Mouse (Mus musculus) testis, postnatal 10 days (tissue): ENCODE results near the gene Tubgcp2.
A peak's percentile ranks its signal among the peaks of the same experiment; 100 is the strongest.

Source experiments
- DNase-seq: peaks from one replicate; pipeline ENCODE4 v3.0.0; 2021; ENCODE audit warnings: low spot score

The Tubgcp2 gene

DNA sequence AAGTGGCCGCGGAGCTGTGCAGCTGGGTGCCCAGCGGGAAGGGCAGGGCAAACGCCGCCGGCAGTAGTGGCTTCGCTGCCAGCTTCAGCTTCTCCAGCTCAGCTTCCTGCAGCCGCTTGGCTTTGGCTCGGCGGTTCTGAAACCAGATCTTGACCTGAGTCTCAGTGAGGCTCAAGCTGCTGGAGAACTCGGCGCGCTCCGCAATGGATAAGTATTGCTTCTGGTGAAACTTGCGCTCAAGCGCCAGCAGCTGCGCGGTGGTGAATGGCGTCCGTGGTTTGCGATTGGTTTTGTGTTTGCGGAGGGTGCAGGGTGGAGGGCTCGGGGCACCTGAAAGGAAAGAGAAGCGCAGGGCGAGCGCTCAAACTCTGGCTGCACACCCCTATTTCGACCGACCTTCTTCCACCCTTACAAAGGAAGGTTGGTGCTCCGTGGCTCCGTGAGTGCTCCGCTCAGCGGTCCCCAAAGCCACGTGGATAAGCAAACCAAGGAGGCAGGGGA lies 11.4 kb upstream of the Tubgcp2 start:
- no peak for DNase-seq

DNA sequence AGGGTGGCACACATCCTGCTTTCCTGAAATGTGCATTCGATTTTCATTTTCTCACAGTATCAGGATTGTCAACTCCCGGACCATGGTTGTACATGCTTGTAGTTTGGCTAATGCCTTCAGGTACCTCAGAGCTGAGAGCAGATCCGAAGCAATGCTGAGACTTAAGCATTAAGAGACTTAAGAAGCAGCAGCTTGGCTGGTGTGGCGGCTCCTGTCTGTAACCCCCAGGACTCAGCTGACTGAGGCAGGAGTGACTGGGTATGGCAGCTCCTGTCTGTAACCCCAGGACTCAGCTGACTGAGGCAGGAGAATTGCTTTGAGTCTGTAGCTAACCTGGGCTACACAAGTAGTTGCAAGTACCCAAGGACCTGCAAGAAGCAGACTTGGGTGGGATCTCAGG lies 9.1 kb upstream of the Tubgcp2 start:
- no peak for DNase-seq

DNA sequence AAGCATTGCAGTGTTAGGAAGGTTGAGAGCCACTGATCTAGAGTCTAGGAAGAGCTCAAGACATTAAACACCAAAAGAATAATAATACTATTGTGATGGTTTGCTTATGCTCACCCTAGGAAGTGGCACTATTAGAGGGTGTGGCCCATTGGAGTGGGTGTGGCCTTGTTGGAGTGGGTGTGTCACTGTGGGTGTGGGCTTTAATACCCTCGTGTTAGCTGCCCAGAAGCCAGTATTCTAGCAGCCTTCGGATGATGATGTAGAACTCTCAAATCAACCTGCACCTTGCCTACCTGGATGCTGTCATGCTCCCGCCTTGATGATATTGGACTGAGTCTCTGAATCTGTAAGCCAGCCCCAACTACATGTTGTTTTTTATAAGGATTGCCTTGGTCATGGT lies 6.3 kb upstream of the Tubgcp2 start:
- no peak for DNase-seq

DNA sequence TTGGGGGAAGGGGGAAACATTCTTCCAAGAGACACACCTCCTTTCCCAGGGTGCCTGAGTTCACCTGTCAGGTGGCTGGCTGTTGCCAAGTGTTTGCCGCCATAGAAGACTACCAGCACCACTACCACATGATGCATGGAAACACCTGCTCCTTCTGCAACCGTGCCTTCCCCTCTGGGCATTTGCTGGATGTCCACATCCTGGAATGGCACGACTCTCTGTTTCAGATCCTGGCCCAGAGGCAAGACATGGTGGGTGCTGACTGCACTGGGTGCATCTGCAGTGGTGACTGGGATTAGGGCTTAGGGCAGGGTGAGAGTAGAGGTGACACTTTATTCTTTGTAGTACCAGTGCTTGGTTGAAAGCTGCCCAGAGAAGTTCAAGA lies 694 bp upstream of the Tubgcp2 start:
- DNase-seq = peak; percentile 38

DNA sequence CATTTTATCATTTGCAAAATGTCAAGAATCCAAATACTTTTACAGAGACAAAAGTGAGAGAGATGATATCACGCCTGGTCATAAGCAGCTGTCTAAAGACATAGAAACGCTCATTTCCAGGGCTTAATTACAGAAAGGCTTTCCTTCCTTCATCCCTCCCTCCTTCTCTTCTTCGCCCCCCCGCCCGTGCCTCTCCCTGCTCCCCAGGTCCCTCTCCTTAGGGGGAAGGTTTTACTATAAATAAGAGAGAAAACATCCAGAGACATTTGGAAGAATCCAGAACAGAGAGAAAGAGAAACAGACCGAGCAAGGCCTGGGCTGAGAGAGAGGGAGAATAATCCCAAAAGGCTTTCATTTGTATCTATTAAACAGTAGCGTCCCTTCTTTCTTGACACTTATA lies 1.0 kb downstream of the Tubgcp2 start:
- DNase-seq = peak; percentile 15

DNA sequence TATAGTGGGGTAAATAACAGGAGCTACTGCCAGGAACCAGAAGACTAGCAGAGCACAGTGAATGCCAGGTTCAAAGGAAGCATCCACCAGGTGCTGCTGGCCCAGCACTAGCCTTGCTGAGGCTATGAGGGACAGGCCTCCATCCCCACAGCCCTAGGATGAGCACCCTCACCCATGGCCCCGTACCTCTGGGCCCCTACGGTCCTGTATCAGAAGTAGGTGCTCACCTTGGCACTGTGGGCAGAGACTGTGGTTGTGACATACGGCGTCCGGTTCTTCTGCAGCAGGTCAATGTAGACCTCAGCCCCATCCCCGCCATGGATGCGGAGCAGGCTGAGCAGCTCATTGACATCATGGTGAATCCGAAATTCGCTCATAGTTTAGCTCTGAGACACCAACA lies 3.1 kb downstream of the Tubgcp2 start:
- no peak for DNase-seq

DNA sequence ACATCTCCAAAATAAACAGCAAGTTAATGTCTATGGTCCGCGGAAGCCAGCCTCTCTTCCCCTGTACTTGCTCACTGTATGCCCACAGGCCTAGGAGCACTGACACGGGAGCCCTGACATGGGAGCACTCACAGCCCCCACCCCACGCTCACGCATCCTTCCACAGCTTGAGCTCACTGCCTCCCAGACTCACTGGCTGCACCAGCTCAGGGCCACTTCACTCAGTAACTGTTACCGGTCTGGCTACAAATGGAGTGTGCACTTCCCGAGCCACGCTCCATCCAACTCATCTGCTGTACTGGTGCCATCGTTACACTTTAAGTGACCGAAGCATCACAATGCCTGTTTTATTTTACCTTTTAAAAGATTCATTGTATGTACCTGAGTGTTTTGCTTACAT lies 4.1 kb downstream of the Tubgcp2 start:
- no peak for DNase-seq

DNA sequence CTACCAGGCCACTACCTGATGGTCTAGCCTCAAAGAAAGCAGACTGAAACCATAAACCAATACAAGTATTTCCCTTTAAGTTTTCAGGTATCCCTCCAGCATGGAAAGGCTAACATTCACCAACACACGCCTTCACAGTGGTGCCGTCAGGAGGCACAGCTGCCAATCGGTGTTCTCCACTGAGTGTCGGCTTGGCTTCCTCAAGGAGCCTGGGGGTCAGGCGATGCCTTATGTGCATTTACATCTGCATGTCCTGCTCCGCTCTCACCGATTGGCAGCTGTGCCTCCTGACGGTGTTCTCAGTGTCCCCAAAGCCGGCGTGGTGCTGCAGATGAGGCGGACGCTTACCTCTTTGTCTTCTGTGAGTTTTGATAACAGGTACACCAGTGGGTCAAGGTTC lies 4.7 kb downstream of the Tubgcp2 start:
- DNase-seq = no peak

DNA sequence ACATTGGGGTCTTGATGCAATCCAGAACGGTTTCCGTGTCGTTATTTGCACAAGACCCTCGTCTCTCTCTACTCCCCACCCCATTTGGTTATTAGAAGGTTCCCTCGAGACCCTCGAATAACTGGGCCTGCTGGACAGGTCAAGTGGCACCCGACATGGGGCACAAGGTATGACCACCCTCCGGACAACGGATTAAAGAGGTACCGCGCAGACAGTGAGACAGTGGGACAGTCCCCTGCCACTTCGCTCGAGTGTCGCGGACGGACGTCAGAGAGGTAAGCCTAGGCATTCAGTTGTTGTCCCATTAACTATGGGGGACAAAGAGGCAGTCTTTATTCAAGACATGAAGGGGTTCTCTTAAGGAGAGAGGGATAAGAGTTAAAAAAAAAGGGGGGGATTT lies 25.1 kb downstream of the Tubgcp2 start:
- peak; percentile 30 for DNase-seq

DNA sequence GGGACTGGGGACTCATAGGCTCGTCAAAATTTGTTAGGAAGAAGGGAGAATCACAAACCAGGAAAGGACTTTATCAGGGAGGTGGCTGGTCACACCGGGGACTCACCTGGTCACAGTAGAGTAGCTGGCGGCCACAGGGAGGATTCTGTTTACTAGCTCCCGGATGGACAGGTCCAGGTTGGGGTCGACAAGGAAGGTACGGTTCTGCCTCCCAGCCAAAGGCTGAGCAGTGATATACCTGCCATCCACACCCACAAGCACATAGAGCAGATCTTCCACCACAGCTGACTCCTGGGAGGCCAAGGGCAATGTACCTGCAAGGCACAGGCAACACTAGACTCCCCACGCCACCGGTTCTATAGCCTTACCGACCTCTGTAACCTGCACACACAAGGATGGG lies 28.7 kb downstream of the Tubgcp2 start:
- peak; percentile 33 for DNase-seq

DNA sequence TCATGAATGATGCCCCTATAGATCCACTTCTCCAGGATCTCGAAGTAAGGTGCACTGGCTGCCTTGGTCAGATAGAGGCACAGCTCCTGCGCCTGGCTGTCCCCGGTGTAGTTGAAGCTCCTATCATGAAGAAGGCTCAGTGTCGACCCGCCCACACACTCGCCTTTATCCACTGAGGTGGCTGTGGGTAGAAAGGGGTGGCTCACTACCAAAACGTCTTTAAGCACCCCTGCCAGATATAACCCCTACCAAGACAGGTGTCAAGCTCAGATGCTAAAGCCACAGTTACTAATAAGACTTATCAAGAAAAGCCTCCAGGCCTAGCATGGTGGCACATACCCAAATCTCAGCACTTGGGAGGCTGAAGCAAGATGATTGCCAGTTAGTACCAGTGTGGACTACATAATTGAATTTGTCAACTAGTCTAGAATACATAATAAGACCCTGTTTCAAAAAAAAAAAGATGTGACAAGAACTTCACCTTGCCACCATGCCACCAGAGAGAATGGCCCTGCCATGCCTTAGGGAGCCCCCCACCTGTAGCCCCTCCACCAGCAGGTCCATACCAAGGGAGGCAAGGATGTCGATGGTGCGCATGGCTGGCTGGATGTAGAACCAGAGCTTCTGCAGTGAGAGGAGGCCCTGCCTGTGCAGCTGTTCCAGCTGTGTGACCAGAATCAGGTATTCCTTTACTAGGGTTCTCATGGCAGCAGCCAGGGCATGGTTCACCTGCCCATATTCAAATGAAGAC lies 29.4 kb downstream of the Tubgcp2 start:
- DNase-seq = peak; percentile 34

DNA sequence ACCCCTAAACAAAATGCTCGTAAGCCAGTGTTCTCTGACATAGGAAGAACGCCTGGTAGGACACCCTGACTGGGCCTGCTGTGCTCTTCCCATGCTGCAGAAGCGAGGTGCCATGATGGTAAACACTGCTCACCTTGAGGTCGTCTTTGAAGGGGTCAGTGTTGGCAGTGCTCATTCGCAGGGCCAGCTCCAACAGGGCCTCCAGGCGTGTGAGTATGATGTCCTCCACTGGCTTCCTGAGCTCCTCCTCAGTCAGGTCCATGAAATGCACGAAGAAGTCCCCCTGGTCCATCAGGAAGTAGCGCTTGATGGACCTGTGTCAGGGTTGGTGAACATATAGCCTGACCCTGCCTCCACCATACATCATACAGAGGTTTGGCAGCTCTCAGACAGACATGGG lies 31.8 kb downstream of the Tubgcp2 start:
- DNase-seq = peak; percentile 30

DNA sequence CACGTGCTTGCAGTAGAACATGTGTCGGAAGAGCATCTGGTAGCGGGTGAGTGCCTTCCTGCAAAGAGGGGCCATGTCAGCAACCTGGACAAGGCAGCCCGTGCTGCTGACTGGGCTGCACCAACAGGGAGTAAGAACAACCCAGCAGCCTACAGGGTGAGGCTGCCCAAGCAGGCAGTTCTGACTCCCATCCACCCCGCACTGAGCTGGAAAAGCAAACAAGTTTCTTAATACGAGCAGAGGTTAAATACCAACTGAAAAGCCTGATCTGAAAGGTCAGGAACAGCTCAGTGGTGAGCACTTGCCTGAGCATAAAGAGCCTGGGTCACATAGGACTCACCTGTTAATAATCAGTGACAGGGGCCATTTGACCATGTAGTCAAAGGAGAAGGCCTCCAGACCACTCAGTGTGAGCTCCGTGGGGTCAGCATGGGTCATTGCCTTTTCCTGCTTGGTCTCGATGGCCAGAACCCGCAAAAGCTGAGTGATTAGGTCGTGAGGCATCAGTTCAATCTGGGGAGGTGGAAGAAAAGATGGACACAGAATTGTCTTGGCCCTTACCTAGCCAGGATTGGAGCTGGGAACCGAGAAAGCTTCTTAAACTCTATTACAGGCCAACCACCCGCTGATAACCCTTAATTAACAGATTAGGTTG lies 35.3 kb downstream of the Tubgcp2 start:
- DNase-seq = peak; percentile 35

DNA sequence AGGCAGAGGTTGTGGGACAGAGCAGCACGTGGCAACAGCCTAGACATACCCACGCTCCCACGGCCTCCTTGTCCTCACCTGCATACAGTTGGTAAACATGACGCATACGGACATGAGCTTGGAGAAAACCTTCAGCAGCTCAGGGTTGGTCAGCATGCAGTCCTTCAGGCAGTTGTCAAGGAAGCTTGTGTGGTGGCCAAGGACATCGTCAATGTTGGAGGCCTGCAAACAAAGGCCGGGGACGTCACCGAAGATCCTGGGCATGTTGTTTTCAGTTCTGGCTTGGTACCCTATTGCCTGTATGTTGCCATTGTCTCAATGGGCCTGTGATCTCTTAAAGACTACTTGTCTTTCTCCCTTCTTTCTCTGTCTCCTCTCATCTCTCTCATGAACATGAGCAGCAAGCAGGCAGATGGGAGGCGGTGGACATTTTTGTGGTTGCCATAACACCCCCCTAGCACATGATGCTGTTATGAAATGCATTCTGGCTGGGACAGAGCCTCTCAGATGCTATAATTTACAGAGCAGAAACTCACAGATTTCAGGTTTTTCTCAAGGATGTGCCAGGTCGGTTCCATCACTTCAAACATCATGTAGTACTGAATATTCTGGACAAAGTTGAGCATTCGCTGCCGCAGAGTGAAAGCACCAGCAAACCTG lies 37.6 kb downstream of the Tubgcp2 start:
- peak; percentile 32 for DNase-seq

DNA sequence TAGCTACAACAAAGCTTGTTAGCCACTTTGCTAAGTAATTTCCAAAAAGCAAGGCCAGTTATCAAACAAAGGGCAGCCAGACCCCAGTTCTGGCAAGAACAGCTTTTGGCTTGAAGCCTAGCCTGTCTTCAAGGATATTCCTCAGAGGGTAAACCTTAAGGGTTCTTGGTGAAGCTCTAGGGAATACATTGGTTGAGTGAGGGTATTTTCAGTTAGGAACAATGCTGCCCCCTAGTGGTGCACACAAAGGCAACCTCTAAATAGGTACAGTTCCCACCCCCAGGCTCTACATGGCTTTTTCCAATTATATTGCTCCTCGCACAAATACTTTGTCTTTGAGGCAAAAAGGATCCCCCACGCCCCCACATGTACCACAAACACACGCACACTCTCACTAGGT lies 41.8 kb downstream of the Tubgcp2 start:
- DNase-seq = peak; percentile 82

DNA sequence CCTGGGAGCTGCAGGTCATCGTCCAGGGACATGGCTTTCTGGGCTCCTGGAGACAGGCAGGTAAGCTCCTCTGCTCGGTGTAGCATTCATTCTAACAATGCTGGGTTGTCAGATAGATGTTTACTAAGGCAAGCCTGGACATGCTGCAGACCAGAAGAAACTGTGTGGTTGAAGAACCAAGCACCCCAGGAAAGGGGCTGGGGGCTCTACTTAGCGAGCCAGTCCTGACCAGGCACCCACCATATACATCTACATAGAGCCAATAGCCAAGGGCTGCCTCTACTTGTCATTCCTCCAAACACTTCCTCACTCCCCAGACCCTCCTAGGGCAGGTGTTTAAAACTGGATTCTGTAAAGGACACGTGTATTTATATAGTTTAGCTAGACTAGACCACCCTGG lies 42.3 kb downstream of the Tubgcp2 start:
- no peak for DNase-seq

DNA sequence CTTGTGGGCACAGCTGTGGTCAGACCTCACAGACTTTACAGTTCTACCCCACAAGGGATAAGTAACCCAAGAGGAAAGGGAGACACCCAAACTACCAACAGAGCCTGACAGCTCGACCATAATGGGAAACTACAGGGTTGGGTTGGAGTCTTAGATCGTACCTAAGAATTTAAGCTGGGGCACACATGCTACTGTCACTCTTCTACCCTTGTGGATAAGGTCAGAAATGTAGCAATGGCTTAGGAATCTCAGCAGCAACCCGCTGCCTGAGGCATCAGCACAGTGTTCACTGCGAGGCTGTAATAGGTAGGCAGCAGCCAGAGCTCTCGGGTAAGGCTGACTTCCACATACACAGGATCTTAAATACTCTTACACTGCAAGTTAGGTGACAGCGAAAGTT lies 42.9 kb downstream of the Tubgcp2 start:
- DNase-seq = no peak

DNA sequence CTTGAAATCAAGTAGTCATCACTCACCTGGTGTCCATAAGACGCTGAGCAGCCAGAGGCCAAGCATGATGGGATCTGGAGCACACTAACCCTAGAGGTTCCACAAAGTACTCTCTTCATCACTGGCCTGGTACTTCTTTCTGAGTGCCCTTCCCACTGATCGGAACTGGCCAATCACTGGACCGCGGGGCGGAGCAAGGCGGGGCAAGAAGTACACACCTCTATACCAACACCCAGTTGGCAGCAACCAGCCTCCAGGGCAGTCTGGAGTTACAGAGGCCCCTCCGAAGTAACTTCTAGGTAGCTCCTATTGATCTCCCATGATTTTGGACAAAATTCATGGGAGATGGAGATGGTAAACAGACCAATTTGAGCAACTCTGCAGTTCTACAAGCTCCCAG lies 44.1 kb downstream of the Tubgcp2 start, which contains the start of gene Adam8:
Gene Adam8, minus strand, starts transcription at position 157 of the 400 bp plus-strand sequence.
- DNase-seq = no peak

DNA sequence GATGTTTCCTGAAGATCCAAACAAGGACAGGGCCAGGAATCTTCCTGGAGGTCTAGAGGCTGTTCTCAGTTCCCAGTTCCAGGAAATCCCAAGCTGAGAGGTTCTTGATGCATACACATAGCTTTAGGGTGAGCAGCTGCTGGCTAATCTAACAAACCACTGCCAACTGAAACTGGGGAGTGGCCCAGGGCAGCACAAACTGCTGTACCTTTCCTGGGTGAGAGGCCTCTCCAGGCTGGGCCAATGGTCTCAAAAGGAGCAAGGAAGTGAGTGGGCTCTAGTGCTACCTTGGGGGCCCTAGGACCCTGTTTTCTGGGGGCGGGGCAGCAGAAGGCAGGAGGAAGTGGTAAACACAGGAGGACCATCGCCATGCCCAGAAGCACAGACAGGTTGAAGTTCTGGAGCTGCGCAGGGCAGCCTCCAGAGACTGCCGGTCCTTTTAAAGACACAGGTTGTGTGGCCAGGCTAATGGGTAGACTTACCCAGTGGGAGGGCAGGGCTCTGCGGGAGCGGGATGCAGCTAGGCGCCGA lies 45.5 kb downstream of the Tubgcp2 start:
- DNase-seq = no peak

DNA sequence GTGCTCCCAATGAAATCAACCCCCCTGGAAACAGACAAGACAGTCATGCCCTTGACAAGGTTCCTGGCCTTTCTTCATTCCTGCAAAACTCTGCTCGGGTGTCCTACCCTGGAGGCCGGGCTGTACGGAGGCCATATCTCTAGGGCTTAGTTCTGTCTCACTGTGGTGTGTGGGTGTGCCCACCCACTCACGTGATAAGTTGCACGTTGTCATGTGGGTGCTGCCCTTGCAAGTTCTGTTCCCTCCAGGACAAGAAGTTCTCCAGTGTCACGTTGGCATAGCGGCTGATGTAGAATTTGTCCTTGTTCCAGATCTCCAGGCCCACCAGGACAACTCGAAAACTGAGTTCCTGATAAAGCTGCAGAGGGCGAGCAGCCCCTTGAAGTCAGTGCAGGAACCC lies 48.2 kb downstream of the Tubgcp2 start:
- no peak for DNase-seq

DNA sequence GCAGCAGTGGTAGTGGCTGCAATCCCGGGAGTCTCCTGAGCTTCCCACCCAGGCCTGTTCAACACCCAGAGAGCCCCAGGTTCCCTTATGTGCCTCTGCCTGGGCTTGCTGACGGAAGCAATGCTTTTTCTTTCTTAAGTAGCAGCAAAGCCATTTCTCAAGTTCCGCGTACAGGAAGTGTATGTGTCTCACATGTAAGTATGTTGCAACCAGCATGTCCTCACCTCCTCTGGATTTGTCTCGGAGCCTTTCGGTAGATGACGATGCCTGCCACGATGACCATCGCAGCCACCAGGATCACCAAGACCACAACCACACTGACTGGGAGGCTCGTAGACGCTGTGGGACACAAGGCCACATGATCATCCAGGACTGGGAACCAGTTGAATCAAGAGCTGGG lies 52.0 kb downstream of the Tubgcp2 start:
- DNase-seq = no peak

DNA sequence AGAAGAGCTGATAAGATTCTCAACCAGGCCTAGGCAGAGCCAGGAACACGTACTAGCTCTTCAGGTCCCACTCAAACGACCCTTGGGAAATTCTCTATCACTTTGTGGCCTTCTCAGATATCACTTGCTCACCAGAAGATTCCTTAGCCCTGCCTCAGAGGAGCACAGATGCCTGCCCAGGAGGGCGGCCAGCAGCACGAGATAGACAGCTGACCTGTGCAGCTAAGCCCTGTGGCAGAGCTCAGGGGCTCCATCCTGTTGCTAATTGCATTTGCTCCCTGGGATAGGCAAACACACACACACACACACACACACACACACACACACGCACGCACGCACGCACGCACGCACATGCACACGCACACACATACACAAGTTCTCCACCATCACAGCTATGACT lies 54.4 kb downstream of the Tubgcp2 start:
- DNase-seq = no peak

DNA sequence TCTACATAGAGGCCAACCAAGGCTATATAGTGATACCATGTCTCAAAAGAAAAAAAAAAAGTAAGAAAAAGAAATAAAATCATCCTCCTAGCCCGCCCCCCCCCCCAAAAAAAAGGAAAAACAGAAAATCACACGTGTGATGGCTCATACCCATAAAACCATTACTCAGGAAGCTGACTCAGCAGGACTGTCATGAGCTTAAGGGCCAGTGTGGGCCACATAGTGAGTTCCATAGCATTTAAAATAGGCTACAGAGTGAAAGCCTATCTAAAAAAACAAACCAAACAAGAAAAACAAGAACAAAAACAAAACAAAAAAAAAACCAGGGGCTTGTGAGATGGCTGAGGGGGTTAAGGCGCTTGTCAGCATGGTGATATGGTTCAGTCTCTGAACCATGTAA lies 55.7 kb downstream of the Tubgcp2 start:
- DNase-seq = no peak
